Mouse (Mus musculus): ENCODE data around the gene Clasrp.

The Clasrp gene

GRCm38 (mm10) chr7:19532240-19532639 is 72.0 kb downstream of the Clasrp start:
- no peak for DNase-seq (ENCODE audit: low spot score in 2 of 2)

- no peak for DNase-seq (ENCODE audit: low spot score in 2 of 2)
These were observed 73.2 kb downstream of the Clasrp start for GRCm38 (mm10) chr7:19531077-19531476.

All from spleen, postnatal 36 days (tissue).